Mouse (Mus musculus) lung, adult 2 months (tissue): Measurements from ENCODE around the gene Nudt8.

Experiments
- CTCF ChIP-seq: fragments of 200-500 bp; IDR thresholded peaks from 2 replicates; pipeline ENCODE4 v1.5.1; 2011; ENCODE audit warnings: mild to moderate bottlenecking, low read length, control low read depth; ENCODE audit not compliant: insufficient read depth
- POLR2A ChIP-seq: fragments of 200-500 bp; IDR thresholded peaks from 2 replicates; pipeline ENCODE4 v1.6.1; 2011; ENCODE audit warnings: low read depth, mild to moderate bottlenecking, control low read depth, low read length, borderline replicate concordance; ENCODE audit errors: extremely low read depth

DNA sequence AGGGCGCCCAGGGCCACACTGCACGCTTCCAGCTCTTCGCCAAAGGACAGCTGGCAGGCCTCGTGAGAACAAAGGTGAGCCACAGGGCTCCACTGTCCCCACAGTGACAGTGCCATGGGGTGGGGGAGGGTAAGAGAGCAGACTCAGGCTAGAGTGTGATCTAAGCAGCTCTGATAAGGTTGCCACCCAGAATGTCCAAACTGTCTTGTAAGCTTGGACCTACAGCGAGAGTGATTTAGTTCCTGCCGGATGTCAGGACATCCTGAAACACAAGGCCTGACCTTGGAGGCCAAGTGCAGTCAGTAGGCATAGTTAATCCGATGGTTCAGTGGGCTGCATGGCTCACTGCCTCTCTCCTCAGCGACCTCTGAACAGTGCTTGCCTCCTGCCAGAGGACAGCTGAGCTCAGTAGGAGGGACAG, 15.1 kb upstream of the Nudt8 start:
- TF ChIP-seq CTCF (no peak), POLR2A (no peak)
